21 mouse cellular contexts compared by ENCODE assay signal in genomic region chr17:74989691-74990090, GRCm38 (mm10). TPM values are rescaled to one million over a fixed set of nuclear protein-coding genes. Genes with fewer than 3 reads are reported as not detected.
DNase-seq lines count a peak whose midpoint lies in the region; ATAC-seq lines count a peak whose summit lies in the region.
"Had no signal": no experiment of that assay in that cellular context is flagged by ENCODE, and none has a peak within 500 bp of the region (broad histone marks: within the 10 kb centered on the region; RNA-seq: fewer than 3 reads in every experiment).

No protein-coding gene starts in this region.

- DNase-seq in heart, adult 11 months, result peak; percentile 61
- DNase-seq in heart, adult 9 months (ENCODE audit: low spot score in 2 of 2), result no peak
- peak; percentile 79 for DNase-seq in midbrain, embryonic 11.5 days (ENCODE audit: low spot score, missing footprints)
- no peak for DNase-seq in midbrain, embryonic 14.5 days
- peak; percentile 12 for DNase-seq in testis, postnatal 10 days (ENCODE audit: low spot score)
- DNase-seq in testis, postnatal 14 days (ENCODE audit: low spot score), result no peak
- DNase-seq: adrenal gland, adult 2 months; adrenal gland, adult 8-10 months; adrenal gland, postnatal 10 days; adrenal gland, postnatal 14 days; adrenal gland, postnatal 25 days; adrenal gland, postnatal 36 days; B cell, adult 2 months; cerebellum, adult 11 months; cerebellum, adult 11-12 months; cerebellum, adult 18-20 months had no signal

- peaks cover 9% of the 10 kb centered on the region; the same call in 1 of the 2 replicates for H3K4me1 ChIP-seq in midbrain, embryonic 11.5 days (ENCODE audit: control insufficient read depth, insufficient read depth, low read length)
- peaks cover 11% of the 10 kb centered on the region; the same call in 1 of the 2 replicates for H3K4me1 ChIP-seq in midbrain, embryonic 14.5 days (ENCODE audit: control insufficient read depth, insufficient read depth, low read length)

- H3K27ac ChIP-seq in midbrain, embryonic 11.5 days (ENCODE audit: low read depth, low read length), result no peak overlapping the region
- no peak overlapping the region for H3K27ac ChIP-seq in midbrain, embryonic 14.5 days (replicated peaks; ENCODE audit: low read depth, low read length)

- no peaks in the 10 kb centered on the region for H3K36me3 ChIP-seq in midbrain, embryonic 11.5 days (ENCODE audit: control insufficient read depth, insufficient read depth, low read length)
- H3K36me3 ChIP-seq in midbrain, embryonic 14.5 days (ENCODE audit: control insufficient read depth, insufficient read depth, low read length), result no peaks in the 10 kb centered on the region
- H3K36me3 ChIP-seq: G1E had no signal

- H3K9ac ChIP-seq in midbrain, embryonic 11.5 days (ENCODE audit: low read length), result no peak overlapping the region
- H3K9ac ChIP-seq in midbrain, embryonic 14.5 days (replicated peaks; ENCODE audit: low read length), result no peak overlapping the region

- no peak for ATAC-seq in midbrain, embryonic 11.5 days (ENCODE audit: low FRiP score)
- no peak for ATAC-seq in midbrain, embryonic 14.5 days (ENCODE audit: low FRiP score, low TSS enrichment)
- ATAC-seq: activated CD4-positive, CD25-positive, alpha-beta regulatory T cell, adult 4 months; CD4-positive, CD25-positive, alpha-beta regulatory T cell, adult 4 months; Patski had no signal

- H3K9me3 ChIP-seq in midbrain, embryonic 11.5 days (ENCODE audit: control insufficient read depth, low read length), result no peaks in the 10 kb centered on the region
- no peaks in the 10 kb centered on the region for H3K9me3 ChIP-seq in midbrain, embryonic 14.5 days (ENCODE audit: control insufficient read depth, low read length)

- H3K4me3 ChIP-seq in midbrain, embryonic 11.5 days (ENCODE audit: low read depth, low read length), result no peak overlapping the region
- H3K4me3 ChIP-seq in midbrain, embryonic 14.5 days (replicated peaks; ENCODE audit: low read depth, low read length), result no peak overlapping the region

- no peak overlapping the region for H3K4me2 ChIP-seq in midbrain, embryonic 11.5 days
- no peak overlapping the region for H3K4me2 ChIP-seq in midbrain, embryonic 14.5 days (ENCODE audit: low read length)

- H3K27me3 ChIP-seq in midbrain, embryonic 11.5 days (ENCODE audit: control insufficient read depth, insufficient read depth, low read length), result no peaks in the 10 kb centered on the region
- H3K27me3 ChIP-seq in midbrain, embryonic 14.5 days (ENCODE audit: control insufficient read depth, insufficient read depth, low read length), result no peaks in the 10 kb centered on the region
- H3K27me3 ChIP-seq: CH12.LX, Patski had no signal

- 95% methylated on average over 4 of the region's 4 CpGs for WGBS in midbrain, embryonic 11.5 days
- 94% methylated on average over 4 of the region's 4 CpGs for WGBS in midbrain, embryonic 14.5 days

RNA-seq across cellular contexts. Expression of gene Ltbp1, which starts 15.7 kb away (rescaled TPM):
- polyA plus RNA-seq in midbrain, embryonic 11.5 days (2014; fragmentation: Nextera tagmentation; extraction: Ambion mirVana), result 5.5 and 6.2 TPM in 2 replicates
- polyA plus RNA-seq in midbrain, embryonic 14.5 days (2014; fragmentation: Nextera tagmentation; extraction: Ambion mirVana), result 1.2 and 2.5 TPM in 2 replicates
- polyA plus RNA-seq: G1E had no signal

Comparison
In these comparisons a context has a peak if more than half of its experiments do, and no peak if none do; other contexts are left out.
1. DNase-seq: peak in heart, adult 11 months (single experiment), midbrain, embryonic 11.5 days (single experiment) and testis, postnatal 10 days (single experiment); none in heart, adult 9 months (0 of 2), midbrain, embryonic 14.5 days (single experiment) and testis, postnatal 14 days (single experiment).